Mouse (Mus musculus) frontal cortex, postnatal 10 days (tissue): ENCODE results near the gene Gm21775.
"Not testable (repeated sequence)": the region's sequence is repeated elsewhere in the genome, so short reads cannot be mapped to it uniquely, and the experiment has no call there.

ENCODE experiments used
- DNase-seq, 2 experiments: peaks; one replicate each; pipeline ENCODE4 v3.0.0; 2022; ENCODE audit warnings: low spot score in 2 of 2, mixed read lengths in 1 of 2

The Gm21775 gene

GRCm38 (mm10) chrY:10553153-10553552 is at the start of gene Gm21775:
Gm21775 (plus strand) TSS chrY:10553453.
- DNase-seq = not testable (repeated sequence)

GRCm38 (mm10) chrY:10535942-10536341 is 17.3 kb upstream of the Gm21775 start, which contains the start of gene Gm20737:
Gm20737 (minus strand) TSS chrY:10536042.
- not testable (repeated sequence) for DNase-seq
